Mouse (Mus musculus): ENCODE measurements around the gene Lce1a1.

Lce1a1 gene

DNA sequence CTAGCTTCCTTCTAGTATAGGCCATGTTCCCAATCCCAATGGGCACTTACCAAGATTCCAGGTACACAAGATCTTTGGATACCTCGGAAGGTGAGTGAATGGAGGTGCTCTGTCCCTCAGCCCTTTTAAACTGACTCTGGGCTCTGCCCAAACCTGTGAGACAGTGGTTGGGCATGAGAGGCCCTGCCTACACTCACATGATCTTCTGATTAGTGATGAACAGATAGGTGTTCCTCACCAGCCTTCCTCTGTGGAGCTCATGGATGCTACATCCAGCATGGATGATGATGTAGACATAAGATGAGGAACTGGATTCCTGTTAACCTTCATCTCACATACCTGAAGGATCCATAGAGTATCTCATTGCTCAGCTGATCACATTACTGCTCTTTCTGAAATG, at the start of gene Lce1a1:
Gene Lce1a1, minus strand, starts transcription at position 101 of the 400 bp plus-strand sequence.
- no peak for DNase-seq

GRCm38 (mm10) chr3:92694613-92695012, 46.5 kb upstream of the Lce1a1 start:
- DNase-seq = no peak

- no peak for DNase-seq
Measured at GRCm38 (mm10) chr3:92691688-92692087, 43.6 kb upstream of the Lce1a1 start.

- peak; percentile 90 for DNase-seq
Measured at GRCm38 (mm10) chr3:92689154-92689553, 41.0 kb upstream of the Lce1a1 start.

DNA sequence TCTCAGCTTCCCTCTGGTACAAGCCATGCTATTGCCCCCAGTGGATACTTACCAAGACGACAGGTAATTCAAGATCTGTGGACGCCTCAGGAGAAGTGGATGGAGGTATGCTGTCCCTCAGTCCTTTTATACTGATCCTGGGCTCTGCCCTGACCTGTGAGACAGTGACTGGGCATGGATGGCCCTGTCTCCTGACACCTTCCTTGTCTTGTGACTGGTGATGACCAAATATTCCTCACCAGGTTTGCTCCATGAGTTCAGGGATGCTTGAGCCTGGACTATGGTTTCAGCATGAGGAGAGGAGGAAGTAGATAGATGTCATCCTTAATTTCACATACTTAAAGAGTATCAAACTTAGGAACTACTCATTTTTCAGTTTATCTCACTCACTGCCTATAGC, 39.0 kb upstream of the Lce1a1 start, which contains the start of gene Lce1d:
Gene Lce1d, minus strand, starts transcription at position 101 of the 400 bp plus-strand sequence.
- DNase-seq = no peak

DNA sequence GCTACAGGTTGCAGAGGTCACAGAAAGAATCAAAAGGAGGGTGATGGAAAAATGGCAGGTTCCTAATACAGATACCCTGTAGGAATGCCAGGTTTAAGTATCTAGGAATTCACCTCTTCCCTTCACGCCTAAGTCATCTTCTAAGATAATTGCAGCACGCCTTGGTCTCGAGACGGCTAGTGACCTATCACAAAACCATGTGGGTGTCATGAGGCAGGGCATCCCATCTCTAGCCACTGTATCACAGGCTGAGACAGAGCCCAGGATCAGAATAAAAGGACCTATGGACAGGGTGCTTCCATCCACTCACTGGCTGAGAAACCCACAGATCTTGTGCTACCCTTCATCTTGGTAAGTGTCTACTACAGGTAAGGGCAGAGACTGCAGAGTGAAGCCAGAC, 30.8 kb upstream of the Lce1a1 start, which contains the start of gene Lce1c:
Gene Lce1c, plus strand, starts transcription at position 301 of the 400 bp plus-strand sequence.
- no peak for DNase-seq

DNA sequence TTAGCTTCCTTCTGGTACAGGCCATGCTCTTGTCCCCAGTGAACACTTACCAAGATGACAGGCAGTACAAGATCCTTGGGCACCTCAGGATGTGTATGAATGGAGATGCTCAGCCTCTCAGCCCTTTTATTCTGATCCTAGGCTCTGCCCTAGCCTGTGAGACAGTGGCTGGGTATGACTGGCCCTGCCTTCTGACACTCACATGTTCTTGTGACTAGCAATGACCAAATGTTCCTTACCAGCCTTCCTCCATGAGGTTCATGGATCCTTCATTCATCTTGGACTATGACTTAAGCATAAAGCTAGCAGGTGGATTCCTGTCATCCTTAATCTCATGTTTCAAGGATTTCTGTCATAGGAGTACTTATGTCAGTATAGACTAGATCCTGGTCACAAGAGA, 22.1 kb upstream of the Lce1a1 start, which contains the start of gene Lce1a2:
Gene Lce1a2, minus strand, starts transcription at position 101 of the 400 bp plus-strand sequence.
- DNase-seq = no peak

DNA sequence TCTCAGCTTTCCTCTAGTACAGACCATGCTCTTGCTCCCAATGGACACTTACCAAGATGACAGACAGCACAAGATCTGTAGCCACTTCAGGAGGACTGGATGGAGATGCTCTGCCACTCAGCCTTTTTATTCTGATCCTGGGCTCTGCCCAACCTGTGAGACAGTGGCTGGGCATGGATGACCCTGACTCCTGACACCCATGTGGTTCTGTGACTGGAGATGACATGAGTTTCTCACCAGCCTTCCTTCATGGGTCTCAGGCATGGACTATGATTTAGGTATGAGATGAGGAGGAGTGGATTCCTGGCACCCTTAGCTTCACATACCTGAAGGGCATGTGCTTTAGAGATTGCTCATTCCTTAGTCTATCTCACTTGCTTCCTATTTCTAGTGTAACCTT, 8.7 kb upstream of the Lce1a1 start, which contains the start of gene Lce1b:
Gene Lce1b, minus strand, starts transcription at position 101 of the 400 bp plus-strand sequence.
- no peak for DNase-seq

DNA sequence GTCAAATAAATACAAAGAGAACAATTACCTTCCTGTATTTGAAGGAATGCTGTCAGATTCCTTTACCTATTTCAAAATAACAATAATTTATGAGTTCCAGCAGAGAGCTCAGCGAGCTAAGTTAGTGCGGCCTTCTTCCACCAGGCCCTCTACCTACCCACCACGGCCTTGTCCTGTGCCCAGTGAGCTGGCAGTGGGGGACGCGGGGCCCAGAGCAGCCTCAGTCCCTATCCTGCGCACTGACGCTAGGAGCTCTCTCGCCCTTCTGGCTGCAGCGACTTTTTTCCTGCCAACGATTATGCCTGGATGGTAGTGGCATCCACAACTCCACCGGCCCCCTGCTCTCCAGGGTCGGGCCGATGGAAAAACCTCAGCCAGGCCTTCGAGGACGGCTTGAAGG, 8.3 kb downstream of the Lce1a1 start:
- no peak for DNase-seq

DNA sequence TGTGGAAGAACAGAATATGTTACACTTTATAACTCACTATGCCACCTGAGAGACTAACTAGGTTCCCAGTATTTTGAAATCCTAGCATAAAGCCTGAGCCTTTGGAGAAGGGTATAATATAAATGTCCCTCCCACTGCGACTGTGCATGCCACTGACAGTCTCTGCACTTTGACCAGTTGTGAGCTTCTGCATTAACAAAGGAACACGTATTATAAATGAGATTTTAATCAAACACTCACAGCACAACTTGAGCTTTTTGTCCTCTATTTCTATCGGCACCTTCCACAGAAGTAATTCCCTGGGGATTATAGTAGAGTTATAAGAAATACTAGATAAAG, 9.5 kb downstream of the Lce1a1 start:
- no peak for DNase-seq

DNA sequence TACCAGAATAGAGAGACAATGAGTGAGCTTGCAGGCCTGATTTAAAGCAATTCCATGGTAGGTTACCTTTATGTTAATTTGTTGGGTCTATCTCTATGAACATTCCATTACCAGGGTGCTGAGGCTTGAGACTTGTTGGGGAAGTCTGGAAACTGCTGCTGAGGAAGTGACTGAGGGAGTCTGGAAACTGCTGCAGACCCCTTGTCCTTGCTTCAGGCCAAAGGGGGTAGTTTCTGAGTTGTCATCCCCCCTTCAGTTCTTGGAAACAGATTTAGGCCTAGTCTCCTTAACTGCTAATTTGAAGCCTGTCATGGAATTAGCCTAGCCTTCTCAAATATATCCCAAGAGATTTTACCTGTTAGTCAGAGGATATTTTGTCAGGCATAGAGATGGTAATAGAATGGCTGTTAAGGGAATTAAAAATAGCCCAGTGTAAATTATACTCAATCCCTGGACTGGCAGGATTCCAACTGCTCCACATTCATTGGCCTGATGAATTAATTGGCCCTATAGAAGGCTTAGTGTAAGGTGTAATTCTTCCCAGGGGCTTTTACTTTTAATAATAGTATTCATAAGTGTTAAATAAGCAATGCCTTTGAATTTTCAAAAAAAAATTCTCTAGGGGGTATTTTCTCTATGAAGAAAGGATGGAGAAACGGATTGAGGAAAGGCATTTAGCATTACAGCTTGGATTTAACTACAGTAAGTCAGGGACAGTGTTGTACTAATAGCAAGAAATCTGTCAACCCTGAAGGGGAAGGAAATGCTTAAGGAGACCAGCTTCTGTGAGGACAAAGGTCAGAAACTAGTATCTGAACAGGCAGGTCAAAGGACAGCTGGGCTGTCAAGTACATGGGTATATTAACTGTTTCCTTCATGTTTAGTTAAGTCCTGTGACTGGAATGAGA, 10.1 kb downstream of the Lce1a1 start:
- DNase-seq = no peak

GRCm38 (mm10) chr3:92621560-92621959, 26.5 kb downstream of the Lce1a1 start, which contains the start of gene Lce6a:
Lce6a (minus strand) TSS chr3:92621660.
- no peak for DNase-seq

DNA sequence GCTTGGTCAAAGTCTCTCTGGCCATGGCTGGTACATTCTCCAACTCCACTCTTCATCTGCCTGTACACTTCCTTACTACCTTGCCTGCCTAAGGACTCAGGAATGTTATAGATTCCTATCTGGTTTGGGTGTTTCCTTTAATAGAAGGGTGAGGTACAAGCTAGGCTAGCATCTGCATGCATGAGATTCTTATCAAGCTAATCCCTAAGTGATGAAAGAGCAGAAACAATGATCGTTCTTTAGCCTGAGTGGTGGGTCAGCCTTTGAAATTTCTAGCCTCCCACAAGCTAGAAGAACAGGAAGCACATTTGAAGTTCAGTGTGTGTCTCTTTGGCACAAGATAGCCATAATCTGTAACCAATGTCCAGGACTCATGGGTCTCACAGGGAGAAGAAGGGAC, 38.3 kb downstream of the Lce1a1 start:
- DNase-seq = no peak

DNA sequence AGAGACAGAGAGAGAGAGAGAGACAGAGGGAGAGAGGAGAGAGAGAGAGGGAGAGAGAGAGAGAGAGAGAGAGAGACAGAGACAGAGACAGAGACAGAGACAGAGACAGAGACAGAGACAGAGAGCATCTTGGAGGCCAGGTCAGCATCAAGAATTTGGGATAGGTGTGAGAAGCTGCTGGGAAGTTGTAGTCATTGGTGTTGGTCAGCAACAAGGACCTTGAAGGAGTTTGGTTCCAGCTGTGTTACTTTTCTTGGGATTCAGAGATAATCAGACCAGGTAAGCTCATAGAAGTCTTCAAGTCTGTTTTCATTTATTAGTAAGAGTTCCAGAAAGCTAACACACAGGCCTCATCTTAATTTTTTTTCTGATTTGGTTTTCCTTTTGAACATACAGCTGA, 40.7 kb downstream of the Lce1a1 start, which contains the start of gene 2210017I01Rik:
Gene 2210017I01Rik, minus strand, starts transcription at position 101 of the 400 bp plus-strand sequence.
- no peak for DNase-seq

- no peak for DNase-seq
Measured at GRCm38 (mm10) chr3:92602169-92602568, 45.9 kb downstream of the Lce1a1 start.

GRCm38 (mm10) chr3:92600456-92600855, 47.7 kb downstream of the Lce1a1 start:
- DNase-seq = no peak

DNA sequence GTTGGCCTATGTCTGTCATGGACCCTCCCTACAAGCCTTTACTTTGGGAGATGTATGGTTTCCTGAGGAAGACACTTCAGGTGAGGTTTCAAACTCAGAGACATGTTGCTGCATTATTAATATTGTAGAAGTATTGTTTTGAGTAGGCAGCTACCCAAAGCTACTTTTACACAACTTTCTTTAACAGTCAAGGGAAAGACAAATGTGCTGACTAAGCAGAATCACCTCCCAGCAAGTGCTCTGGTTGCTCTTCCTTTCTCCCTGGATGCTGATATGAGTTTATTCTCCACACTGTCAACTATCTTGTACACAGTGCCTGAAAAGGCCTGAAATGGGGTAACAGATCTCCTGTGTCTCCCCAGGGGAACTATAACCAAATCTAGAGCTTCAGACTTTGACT, 48.1 kb downstream of the Lce1a1 start:
- DNase-seq = no peak

DNA sequence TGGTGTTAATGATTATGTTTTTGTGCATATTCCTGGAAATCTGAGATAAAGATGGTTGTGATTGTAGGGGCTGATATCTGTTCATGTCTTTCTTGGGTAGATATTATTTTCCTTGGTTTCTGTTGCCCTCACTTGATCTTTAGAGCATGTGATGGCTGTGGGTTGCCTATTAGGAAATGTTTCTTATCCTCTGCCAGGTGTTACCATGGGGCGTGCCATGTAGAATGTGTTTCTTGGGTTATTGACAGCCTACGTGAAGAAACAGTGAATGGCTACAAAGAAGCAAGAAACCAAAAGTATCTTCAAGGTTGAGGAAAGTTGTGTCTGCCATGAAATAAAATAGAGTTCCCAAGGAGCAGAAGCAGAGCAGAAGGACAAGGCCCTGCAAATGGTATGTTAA, 49.7 kb downstream of the Lce1a1 start:
- no peak for DNase-seq

Data from heart, adult 11 months (tissue).